Mouse (Mus musculus): Measurements from ENCODE around the gene Rassf6.
"Not testable (repeated sequence)": the region's sequence is repeated elsewhere in the genome, so short reads cannot be mapped to it uniquely, and the experiment has no call there.

Gene Rassf6

DNA sequence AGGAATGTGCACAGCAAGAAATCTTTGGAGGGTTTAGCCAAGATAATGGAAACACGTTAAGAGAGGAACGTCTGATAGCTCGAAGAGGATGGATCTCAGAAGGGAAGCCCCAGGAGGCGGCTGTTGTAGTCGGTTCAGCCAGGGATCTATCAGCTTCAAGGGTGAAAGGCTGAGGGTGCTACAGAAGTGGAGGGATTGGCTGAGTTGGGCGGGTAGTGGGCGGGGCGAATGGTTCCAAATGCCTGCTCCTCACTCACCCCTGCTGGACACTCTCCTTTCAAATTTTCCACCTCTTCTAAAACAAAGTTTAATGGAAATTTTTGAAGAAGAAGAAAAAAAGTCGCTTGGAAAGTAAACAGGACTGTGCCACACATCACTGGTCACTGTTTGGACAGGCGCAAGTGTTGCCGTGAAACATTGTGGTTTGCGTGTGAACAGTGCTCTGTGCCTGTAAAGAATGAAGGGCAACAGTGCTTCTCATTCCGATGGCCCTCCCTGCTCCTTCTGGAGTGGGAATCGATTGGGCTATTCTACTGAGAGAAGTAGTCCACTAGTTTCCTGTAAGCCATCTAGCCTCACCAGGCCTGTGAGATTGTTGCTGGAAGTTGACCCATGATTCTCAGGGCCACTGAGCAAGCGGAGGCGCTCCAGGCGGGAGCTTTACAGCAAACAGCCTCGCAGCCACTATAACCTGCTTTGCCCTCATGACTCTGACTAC is 15.6 kb downstream of the Rassf6 start:
- no peak for DNase-seq (ENCODE audit: low read depth, low spot score)

DNA sequence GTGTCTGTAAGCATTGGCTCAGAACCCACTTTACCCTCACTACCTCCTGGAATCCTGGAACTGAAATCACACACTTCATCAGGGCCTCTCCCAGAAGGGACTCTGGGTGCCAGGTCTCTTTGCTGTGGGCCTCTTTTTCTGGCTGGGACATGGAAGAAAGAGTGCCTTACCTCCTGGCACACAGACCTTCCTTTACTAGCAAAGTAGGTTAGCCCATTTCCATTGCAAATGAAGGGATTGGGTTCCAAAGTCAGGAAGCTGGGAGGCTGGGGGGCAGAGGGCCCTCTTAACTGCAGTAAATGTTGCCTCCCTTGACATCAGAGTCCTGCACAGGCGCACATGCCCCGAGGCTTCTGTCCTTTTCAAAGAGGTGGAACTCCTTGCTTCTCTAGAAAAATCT is 17.2 kb downstream of the Rassf6 start:
- DNase-seq (ENCODE audit: low read depth, low spot score): no peak

DNA sequence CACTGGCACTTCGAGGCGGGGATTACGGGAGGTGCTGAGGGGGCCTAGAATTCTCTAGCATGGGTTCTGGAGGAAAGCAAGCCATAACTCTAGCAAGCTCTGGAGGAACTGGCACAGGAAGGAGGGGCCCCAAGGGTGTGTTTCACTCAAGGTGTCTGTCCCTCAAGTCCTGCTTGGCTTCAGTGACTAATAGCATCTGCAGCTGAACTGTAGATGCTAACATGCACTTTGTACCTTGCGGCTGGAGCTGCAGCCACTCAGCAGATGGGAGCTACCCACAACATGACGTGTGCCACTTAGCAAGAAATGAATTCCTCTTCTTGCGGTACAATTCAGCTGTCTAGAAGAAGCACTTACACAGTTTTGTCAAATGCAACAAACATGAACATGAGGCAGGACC is 18.7 kb downstream of the Rassf6 start:
- DNase-seq (ENCODE audit: low read depth, low spot score): no peak

- no peak for DNase-seq (ENCODE audit: low read depth, low spot score)
Observed at GRCm38 (mm10) chr5:90621316-90621715, 19.1 kb downstream of the Rassf6 start.

GRCm38 (mm10) chr5:90617859-90618258 is 22.6 kb downstream of the Rassf6 start:
- DNase-seq (ENCODE audit: low read depth, low spot score): no peak

- DNase-seq (ENCODE audit: low read depth, low spot score): not testable (repeated sequence)
Observed at GRCm38 (mm10) chr5:90612751-90613150, 27.7 kb downstream of the Rassf6 start.

GRCm38 (mm10) chr5:90611996-90612611 is 28.4 kb downstream of the Rassf6 start:
- no peak for DNase-seq (ENCODE audit: low read depth, low spot score)

DNA sequence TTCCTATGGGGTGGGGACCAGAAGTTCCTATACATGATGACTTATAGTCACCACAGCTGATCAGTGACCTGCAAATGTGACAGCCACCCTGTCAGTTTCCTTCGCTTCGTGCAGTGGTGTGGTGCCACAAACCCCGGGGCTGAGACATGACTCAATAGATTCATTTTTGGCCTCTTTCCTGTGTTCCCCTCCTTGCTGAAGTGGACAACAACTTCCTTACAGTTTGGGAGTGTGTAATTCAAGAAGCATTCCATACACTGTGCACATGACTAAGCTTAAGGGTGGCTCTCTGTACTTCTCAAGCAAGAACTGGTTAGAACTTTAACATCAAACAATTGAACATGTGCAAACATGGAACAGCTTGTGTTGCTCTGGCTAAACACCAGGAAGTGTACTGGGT is 29.1 kb downstream of the Rassf6 start:
- DNase-seq (ENCODE audit: low read depth, low spot score): no peak

DNA sequence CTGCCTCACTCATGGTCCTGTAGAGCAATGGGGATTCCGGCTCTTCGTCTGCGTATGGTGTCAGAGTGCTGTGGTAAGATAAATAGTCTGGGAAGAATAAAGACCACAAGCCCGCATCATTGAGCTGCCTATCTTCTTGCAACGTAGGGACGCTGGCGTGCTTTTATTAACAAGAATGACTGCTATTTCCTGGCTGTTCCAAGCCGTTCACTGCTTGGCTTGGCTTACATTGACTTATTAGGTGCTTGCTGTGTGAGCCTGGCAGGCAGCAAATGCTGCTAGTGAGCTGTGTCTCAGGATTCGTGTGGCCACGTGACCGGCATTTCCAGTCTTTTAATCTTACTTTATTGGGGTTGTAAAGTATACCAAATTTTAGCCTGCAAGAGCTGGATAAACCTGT is 31.6 kb downstream of the Rassf6 start:
- DNase-seq (ENCODE audit: low read depth, low spot score): peak; percentile 32

DNA sequence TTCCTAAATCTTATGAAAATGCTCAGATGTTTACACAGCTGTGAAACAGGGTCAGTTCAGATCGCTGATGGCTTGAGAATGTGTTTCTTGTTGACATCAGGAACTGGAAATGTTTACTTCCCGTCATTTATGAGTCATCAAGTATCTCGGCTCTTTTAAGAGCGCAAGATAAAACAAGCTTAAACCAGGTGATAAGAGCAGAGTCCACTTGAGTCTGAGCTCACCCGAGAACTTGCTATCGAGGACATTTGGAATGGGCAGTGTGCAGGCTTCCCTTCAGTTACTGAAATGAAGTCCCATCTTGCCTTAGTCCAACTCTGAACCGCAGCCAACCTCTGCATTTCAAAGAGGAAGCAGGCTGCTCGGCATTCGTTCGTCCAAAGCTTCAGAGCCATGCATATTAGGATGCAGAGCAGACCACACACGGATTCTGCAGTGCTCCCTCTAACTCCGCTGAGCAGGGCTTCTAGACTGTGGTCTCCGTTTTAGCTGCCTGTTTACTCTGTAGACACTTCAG is 37.0 kb downstream of the Rassf6 start:
- DNase-seq (ENCODE audit: low read depth, low spot score): no peak

- peak; percentile 66 for DNase-seq (ENCODE audit: low read depth, low spot score)
Observed at GRCm38 (mm10) chr5:90601469-90601868, 39.0 kb downstream of the Rassf6 start.

DNA sequence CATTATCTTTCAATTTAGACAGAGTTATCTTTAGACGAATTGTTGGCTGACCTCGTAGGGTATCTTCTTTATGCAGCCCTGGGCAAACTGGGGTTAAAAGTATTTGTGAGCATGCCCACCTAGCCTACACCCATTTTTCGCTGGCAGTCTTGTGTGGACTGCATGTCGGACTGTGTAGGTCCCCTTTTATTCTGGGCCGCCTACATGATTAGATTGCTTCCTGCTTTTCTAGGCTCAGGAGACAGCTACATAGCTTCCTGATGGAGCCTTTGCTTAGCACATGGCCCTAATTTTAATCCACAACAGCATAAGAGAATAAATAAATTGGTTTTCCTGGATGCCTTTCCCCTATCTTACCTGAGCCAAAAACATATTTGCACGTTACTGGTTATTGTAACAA is 44.3 kb downstream of the Rassf6 start:
- no peak for DNase-seq (ENCODE audit: low read depth, low spot score)

GRCm38 (mm10) chr5:90594945-90595344 is 45.5 kb downstream of the Rassf6 start:
- no peak for DNase-seq (ENCODE audit: low read depth, low spot score)

- no peak for DNase-seq (ENCODE audit: low read depth, low spot score)
Observed at GRCm38 (mm10) chr5:90591936-90592335, 48.5 kb downstream of the Rassf6 start.

GRCm38 (mm10) chr5:90590676-90591075 is 49.8 kb downstream of the Rassf6 start:
- DNase-seq (ENCODE audit: low read depth, low spot score): no peak

DNA sequence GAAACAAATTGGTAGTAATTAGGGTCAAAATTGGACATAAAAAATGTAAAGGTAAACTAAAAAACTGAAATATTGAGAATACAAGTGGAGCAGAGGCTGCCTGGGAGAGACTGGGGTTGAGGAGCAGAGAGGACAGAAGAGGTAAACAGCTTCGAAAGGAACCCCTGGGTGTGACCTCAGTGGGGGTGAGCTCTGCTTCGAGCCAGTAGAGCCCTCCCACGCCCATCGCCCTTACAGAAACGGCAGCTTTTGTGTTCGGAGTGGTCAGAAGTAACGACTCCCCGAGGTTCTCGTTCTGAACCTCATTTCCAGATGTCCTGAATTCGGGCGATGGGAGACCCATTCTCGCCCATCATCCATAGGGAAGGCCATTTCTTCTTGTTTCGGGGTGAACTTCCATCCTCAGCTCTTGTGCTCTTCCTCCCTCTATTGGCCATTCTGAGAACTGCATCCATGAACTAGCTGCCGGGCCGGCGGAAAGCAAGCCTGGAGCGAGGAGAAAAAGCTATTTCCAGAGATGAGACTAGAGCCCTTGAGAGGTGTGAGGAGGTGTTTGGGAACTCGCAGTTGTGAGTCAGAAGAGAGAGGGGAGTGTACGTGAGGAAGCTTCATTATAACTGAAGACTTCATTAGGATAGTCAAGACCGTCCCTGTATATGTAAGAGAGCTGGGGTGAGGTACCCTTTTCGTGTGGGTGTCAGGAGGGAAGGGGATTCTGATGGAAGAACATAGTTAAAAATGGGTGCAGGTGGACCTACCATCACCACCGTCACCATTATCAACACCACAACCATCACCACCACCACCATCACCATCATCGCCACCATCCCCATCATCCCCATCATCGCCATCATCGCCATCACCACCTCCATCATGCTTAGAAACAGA is 51.5 kb downstream of the Rassf6 start:
- DNase-seq (ENCODE audit: low read depth, low spot score): peak; percentile 81

DNA sequence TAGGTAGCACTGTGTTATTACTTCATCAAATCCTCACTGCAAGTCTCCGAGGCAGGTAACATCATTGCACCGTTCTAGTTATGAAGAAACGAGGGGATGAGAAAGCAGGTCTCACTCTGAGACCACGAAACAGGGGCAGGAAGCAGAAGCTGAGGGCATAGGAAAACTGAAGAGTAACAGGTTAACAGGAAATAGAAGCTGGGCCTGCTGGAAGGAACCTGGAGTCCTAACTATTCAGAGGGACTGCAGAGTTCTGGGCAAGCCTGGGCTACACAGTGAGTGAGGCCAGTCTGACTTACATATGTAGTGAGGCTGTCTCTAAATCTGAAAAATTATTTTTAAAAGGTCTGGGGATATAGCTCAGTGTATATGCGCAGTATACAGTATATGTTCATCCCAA is 52.4 kb downstream of the Rassf6 start:
- no peak for DNase-seq (ENCODE audit: low read depth, low spot score)

DNA sequence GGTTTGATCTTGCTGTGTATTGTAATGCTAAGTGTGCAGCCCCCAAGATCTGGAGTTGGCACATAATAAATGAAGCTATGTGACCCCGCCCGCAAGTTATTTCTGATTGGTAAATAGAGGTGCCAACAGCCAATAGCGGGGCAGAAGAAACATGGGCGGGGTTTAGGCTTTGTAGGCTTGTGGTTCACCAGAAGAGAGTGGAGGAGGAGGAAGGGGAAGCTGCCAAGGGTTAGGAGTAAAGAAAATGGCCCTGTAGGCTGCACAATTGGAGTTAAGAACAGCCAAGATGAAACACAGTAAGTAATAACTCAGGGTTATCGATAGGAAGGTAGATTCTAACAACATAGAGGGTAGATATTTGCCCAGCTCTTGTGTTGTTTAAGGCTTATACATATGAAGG is 53.9 kb downstream of the Rassf6 start:
- no peak for DNase-seq (ENCODE audit: low read depth, low spot score)

GRCm38 (mm10) chr5:90584799-90585198 is 55.7 kb downstream of the Rassf6 start:
- DNase-seq (ENCODE audit: low read depth, low spot score): no peak

GRCm38 (mm10) chr5:90582179-90582578 is 58.3 kb downstream of the Rassf6 start:
- no peak for DNase-seq (ENCODE audit: low read depth, low spot score)

DNA sequence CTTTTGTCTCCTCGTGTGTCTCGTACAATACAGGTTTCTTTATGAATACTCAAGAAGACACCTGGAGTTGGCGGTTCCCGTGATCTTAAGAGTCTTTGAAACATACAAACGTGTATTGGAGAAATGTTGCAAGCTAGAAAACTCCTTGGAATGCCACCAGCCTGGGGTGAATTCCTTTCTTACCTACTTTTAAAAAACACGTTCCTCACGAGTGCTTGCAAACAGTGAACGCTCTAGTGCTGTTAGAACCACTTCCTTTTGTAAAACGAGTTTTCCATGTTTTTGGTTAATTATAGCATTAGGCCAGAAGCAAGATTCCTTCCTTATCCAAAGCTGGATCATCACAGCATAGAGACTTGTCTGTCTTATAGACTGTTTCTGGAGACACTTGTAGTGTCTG is 60.9 kb downstream of the Rassf6 start:
- no peak for DNase-seq (ENCODE audit: low read depth, low spot score)

DNA sequence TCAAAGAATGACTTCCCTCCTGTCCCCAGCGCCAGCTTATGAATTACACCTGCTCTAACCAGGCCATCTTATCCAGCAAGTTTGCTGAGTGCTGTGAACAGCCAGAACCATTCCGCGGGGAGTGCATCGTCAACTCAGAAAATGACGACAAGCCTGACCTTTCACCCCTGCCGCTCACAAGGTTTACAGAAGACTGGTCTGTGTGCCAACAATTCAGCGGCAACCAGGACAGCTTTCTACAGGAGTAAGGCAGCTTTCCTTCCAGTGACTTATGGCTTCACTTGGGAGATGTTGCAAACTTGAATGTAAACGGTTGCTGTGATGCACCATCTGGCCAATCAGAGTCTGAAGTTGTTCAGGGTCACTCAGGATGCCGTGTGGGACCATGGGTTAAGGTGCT is 62.7 kb downstream of the Rassf6 start:
- no peak for DNase-seq (ENCODE audit: low read depth, low spot score)
